Mouse (Mus musculus) CD8-positive naive resting alpha-beta T cell, adult 2 months (primary cell): ENCODE measurements at regions not wholly inside any gene's neighbourhood (a gene's known extent, or its start where the extent isn't known, plus 50 kb on each side); places are given as distances from the start of the nearest gene placed in this dataset.

Source experiments
- DNase-seq, 2 experiments: peaks; one replicate each; pipeline ENCODE4 v3.0.0; 2022; ENCODE audit warnings: low read depth in 2 of 2, low spot score in 2 of 2

DNA sequence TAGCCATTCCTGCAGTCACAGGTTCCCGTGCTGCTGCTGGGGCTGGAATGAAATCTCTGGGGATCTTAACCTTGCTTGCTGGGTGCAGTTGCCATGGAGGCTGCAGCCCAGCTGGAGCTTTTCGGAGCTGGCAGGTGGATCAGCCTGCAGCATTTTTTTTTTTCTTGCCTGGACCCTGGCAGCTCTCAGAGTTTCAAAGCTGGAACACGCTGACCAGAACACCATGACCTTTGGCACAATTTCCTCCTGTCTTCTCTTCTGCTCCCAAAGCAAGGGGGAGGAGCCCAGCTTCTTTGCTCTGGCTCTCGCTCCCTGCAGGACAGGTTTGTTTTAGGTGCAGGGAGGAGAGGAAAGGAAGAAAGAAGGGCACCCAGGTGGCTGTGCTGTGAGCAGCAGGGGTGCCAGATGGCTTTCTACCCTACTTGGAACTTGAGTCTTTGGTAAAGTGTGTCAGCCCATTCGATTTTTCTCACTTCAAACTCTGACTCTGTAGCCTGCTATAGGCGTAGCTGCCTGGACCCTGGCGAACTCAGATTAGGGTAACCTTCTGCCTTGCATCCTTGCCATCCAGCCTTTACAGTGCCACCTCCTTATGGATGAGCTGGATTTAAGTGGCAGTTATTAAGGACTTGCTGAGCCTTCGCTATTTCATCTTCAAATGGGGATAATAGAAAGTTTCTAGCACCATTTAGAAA, 1372.6 kb upstream of the A1bg start:
- DNase-seq: no peak

DNA sequence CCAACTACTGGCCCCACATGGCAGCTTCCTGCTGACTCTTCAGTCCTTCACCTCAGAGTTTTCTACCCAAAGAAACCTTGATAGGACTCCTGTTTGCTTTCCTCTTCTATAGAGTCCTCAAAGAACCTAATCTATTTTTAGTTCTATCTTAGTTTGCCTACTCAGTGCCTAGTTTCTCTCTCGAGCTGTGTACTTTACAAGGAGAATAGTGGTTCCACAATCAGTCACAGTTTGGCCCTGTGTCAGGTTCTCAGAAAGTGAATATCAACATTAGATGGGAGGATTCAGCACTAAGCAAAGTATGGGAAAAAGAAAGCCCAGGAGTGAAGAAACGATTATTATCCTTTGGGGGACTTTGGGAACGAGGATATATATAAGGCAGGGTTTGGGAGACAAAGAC, 1372.0 kb upstream of the A1bg start:
- DNase-seq: no peak

GRCm38 (mm10) chr15:62292876-62293275, 1370.1 kb upstream of the A1bg start:
- DNase-seq: no peak

DNA sequence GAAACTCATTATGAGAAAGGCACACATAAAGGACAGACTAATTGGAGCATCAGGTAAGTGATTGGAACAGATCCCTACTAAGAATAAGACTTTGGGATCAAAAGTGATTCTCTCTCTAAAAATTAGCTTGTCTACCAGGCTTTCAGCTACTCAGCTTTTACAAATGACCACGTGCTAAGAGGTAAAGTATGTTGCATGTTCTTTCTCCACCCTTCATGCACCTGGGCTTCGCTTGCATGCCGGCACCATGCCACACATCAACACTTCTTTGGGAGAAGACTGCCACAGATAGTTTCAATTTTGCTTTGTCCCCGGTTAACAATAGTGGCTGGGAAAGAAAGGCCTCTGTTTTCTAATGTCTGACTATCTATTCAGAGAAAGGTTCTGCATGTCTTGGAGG, 1367.9 kb upstream of the A1bg start:
- DNase-seq: no peak

DNA sequence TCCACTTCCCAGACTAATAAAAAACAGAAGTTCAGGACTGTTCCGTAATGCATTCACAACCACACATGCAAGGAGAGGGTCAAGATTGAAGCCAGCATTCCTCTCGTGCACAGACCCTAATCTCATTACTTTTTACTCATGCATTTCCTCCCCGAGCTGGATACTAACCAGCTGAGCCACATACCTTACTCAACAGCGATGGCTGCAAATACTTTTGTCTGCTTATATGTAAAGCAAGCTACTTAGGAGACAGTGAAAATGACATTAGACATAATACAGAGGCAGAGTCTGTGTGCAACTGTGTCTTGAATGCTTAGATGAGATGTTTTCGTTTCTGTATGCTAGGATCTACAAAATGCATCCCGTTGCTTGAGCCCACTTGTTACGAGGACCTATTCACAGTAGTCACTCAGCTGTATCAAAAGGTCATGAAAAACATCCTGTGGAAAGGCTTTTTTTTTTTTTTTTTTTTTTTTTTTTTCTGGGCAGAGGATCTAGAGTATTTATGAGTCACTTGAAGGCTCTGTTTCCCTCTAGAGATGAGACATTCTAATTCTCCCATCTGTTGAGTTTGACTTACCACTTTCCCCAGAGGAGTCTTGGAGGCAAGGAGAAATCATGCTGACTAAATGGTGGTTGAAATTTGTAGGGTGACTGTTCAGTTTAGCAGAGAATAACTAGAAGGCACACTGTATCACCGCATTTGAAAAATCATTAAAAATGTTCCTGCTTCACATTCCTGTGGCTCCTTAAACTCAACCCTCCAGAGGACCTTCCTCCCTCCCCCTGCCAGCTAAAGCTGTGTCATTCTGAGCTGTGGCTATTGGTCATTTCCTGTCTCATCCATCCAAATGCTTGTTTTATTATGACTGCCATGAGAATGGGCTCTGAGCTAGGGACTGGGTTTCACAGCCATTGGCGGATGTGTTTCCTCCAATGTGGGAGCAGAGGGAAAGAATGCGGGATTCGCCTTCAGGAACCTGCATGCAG, 1364.1 kb upstream of the A1bg start:
- DNase-seq: no peak

GRCm38 (mm10) chr15:62284606-62285531, 1362.1 kb upstream of the A1bg start:
- DNase-seq: no peak

GRCm38 (mm10) chr15:62283661-62284429, 1361.0 kb upstream of the A1bg start:
- no peak for DNase-seq

DNA sequence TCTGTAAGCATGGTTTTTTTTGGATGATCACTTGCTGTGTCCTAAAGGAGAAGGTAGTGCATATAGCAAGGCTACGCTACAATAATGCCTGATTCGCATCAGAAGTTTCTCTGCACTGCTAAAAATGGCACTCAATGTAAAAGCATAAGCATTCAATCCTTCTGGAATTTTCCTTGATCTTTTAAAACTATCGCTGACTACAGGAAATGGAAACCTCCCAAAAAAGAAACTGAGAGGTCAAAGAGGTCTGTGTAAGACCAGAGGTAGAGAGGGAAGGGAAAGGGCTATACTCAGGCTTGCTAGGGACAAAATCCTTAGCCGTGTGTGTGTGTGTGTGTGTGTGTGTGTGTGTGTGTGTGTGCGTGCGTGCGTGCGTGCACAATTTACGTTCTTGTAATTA, 1359.8 kb upstream of the A1bg start:
- DNase-seq: no peak

- no peak for DNase-seq
These were observed 1359.3 kb upstream of the A1bg start for GRCm38 (mm10) chr15:62282116-62282515.

GRCm38 (mm10) chr15:62279526-62279925, 1356.7 kb upstream of the A1bg start:
- DNase-seq: no peak

DNA sequence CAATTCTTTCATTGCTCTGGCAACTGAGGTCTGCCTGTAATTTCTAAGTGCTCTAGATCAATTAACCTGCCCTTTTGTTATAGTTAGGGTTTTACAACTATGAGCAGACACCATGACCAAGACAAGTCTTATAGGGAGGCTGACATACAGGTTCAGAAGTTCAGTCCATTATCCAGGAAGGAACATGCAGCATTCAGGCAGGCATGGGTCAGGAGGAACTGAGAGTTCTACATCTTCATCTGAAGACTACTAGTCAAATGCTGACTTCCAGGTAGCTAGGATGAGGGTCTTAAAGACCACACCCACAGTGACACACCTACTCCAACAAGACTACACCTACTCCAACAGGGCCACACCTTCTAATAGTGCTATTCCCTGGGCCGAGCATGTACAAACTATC, 1352.0 kb upstream of the A1bg start:
- DNase-seq: no peak

DNA sequence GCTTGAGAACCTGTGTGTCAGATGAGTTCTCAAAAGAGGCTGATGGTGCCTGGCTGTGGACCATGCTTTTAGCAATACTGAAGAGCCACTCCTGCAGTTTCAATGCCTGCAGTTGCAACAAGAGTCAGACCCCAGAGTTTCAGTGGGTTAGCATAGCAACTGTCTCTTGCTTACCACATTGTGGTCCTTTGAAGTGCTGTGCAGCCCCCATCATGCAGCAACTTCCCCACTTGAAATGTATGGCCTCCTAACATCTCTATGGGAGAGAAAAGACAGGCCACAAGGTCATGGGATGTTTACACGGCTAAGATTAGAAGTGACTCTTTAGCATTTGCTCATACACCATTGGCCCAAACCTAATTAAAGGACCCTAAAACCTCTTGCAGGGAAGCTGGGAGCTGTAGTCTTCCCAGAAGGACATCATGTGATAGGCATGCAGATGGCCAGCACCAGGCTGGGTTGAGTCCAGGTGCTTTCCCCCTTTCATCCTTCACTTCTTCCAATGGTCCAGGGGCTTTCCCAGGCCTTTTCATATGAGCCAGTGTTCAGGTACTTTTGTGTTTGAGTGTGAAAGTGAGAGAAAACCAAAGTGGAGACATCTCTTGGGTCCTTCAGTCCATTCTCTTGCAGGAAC, 1351.2 kb upstream of the A1bg start:
- no peak for DNase-seq

DNA sequence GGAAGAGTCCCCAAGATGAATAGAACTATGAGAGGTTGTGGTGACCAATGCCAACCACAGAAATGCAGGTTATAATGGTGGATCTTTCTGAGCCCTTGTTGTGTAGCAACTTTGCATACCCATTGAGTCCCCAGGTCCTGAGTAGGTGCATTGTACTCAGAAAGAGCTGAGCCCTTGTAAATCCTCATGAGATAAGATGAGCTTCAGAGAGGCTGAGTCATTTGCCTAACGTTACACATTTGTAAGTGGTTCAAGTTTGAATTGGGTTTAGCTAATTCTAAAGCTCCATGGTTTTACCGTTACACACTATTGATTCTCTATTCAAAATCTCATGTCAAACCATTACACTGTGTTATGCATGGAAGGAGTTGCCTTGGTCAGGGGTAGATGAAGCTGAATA, 1349.9 kb upstream of the A1bg start:
- DNase-seq: no peak

DNA sequence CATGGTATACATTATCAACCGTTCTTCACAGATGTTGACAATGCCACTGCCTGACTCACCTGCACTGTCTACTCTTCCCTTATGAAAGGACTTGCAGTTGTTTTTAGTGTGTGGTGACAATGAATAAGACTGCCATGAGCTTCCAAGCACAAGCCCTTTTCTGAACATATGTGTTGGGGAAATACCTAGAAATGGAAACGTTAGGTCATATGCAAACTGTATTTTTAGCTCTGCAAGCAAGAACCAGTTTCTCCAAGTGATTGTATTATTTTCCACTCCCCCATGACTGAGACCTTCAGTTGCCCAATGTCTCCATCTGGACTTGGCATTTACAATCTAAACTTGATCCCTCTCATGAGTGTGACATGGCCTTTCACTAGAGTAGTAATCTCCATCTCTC, 1348.6 kb upstream of the A1bg start:
- no peak for DNase-seq

GRCm38 (mm10) chr15:62268189-62268588, 1345.4 kb upstream of the A1bg start:
- DNase-seq: no peak

GRCm38 (mm10) chr15:62267536-62267935, 1344.7 kb upstream of the A1bg start:
- DNase-seq: no peak

DNA sequence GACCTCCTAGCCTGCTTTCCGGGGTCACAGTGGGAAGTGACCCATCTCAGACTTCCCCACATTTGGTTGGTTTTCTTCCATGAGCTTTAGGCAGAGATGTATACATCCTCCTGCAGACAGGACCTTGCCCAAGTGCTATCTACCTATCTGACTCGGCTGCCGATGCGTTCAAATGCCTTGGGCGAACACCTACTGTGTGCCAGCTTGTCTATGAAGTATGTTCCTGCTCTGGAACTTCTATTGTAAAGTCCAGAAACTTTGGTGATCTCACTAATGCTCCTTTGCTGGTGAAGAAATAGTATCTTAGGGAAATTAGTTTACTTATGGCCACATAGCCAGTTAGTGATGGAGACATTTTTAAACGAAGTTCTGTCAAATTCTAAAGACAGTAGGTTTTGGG, 1343.2 kb upstream of the A1bg start:
- no peak for DNase-seq

DNA sequence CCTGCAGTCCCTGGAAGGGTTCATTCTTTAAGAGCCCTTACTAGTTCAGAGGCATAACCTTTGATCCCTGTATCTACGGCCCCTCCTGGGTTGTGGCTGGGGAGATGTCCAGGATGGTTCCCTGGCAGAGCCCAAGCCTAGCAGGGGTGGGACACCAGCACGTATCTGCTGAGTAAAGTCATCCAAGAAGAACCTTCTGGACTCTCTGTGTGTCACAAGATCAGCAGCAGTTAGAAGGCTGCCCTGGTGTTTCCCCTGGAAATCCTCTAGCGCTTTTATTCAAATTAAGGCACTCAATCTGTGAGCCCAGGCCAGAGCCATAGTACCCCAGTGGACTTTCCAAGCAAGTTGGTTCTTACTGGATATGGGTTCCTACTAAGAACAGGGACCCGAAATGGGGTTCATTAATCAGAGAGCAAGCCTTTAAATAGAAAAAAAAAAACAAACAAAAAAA, 1342.7 kb upstream of the A1bg start:
- DNase-seq: no peak

DNA sequence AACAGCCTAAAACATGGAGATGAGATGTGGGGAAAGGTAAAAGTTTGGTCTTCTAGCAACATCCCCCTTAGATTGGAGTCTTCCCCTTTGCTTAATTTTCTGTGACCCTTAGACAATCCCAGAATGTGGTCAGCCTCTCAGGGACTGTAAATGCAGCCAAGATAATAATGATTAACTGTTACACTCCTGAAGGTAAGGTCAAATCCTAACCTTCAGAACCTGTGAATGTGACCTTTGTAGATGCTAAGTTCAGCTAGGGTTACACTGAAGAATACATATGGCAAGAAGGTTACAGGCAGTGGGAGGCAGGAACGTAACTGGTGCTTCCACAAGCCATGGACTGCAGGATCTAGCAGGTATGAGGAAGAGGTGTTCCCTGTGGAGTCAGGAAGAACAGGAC, 1342.2 kb upstream of the A1bg start:
- DNase-seq: no peak

DNA sequence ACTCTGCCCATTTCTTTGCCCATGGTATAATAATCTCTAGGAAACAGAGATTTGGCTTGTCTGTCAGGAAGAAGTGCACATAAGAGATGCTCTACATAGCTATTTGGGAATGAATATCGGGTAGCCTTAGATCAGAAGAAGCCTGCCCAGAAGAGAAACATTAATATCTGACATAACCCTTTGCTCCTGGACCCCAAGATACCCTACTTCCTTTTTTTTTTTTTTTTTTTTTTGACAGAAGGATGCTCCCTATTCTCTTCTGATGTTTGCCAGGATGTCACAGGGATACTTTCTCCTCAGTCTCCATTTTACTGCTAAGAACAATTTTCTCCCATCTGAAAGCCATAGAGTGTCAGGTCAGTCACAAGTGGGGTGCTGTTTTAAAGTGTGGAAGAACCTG, 1341.4 kb upstream of the A1bg start:
- no peak for DNase-seq
